Mouse (Mus musculus): ENCODE measurements around the gene Col25a1.
A peak's percentile ranks its signal among the peaks of the same experiment; 100 is the strongest.

Gene Col25a1

DNA sequence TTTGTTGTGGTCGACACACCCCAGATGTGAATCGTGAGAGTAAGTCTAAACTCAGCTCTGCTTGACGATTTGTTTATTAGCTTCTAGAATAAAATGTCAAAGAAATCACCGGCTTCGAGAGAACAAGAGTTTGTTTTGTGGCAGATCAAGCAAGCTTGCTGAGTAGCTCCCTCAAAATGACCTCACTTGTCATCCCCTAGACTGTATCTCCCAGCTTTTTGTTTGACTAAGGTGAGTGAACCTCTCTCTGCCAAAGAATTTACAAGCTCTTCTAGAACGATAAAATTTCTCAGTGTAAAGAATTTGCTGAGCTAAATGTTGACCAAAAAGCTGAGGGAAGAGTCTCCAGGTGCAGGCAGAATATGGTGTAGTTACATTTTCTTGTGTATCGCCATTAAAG lies 125.3 kb downstream of the Col25a1 start:
- no peak for DNase-seq

DNA sequence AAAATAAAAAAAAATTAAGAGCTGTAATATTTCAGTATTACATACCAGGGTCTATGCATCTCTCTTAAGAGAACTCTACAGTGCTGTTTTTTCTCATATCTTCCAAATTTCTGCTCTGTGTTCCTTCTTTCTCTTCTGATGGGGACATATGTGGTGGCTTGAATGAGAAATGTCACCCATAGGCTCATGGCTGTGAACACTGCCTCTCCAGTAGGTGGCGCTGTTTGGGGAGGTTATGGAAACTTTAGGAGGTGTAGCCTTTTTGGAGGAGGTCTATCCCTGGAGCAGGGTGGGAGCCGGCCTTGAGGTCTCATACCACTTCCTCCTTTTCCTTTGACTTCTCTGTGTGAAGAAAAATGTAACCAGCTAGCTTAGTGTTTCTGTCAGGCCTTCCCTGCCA lies 128.4 kb downstream of the Col25a1 start:
- no peak for DNase-seq

DNA sequence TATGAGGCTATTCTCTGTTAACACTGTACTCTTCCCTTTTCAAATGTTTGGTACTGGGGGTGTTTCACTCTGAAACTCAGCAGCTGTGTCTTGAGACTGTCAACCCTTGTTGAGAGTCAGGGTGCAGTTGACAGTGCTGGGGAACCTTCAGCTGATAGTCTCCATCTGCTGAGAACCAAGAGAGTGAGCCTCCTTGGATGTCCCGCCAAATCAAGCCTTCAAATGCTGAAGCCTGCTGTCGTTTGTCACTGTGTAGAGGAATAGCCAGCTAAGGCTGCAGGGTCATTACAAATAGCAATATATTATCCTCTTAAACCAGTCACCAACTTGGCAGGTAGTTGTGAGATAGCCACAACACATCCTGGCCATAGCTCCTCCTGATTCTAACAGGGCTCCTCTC lies 129.0 kb downstream of the Col25a1 start:
- DNase-seq: no peak

DNA sequence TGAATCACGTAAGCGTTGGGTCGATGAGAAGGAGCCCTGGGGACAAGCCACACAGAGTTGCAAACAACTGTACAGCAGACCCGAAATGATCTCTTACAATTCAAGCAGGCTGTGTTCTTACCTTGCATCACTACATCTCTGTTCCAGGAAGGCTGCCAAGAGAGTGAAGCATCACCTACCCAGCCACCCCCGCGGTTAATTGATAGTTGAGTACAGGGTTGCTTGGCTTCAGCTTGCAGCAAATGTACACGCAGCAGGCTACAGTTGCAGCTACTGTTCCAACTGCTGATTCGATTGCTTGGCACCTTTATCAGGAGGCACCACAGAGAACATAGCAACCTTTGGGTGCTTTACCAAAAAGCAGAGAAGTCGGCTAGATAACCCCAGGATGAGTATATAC lies 133.8 kb downstream of the Col25a1 start:
- DNase-seq: no peak

DNA sequence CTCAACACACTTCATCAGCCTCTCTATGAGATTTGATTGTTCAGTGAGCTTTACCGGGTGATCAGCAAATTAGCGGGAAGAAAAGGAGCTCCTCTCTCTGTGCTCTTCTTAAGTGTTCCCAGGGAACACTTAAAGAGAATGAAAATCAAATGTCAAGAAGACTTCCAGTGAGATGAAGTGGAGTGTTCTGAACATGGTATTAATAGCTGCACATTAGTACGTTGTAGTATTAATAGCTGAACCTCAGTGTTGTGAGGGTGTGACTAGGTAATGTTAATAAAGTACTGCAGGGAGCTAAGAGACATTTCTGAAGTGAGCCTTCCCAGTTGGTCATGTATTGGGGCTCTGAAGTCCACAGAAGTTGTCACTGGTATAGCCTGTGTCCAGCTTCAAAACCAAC lies 139.2 kb downstream of the Col25a1 start:
- no peak for DNase-seq

DNA sequence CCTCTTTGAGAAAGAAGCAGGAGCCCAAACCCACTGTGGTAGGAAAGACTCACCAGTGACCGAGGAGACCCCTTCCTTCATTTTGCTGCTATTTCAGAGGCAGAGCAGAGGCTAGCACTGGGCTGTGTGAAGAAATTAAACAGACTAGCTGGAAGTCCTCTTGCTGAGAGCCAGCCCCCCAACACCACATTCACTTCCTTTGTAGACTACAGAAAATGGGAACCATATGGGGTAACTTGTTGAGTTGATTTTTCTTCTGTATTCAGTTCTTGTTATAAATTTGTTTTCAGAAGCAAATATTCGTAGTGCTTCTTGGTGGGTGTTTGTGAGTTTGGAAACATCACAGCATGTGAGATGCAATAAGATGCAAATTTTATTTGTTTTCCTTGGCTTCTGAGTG lies 142.6 kb downstream of the Col25a1 start:
- DNase-seq: peak; percentile 64

DNA sequence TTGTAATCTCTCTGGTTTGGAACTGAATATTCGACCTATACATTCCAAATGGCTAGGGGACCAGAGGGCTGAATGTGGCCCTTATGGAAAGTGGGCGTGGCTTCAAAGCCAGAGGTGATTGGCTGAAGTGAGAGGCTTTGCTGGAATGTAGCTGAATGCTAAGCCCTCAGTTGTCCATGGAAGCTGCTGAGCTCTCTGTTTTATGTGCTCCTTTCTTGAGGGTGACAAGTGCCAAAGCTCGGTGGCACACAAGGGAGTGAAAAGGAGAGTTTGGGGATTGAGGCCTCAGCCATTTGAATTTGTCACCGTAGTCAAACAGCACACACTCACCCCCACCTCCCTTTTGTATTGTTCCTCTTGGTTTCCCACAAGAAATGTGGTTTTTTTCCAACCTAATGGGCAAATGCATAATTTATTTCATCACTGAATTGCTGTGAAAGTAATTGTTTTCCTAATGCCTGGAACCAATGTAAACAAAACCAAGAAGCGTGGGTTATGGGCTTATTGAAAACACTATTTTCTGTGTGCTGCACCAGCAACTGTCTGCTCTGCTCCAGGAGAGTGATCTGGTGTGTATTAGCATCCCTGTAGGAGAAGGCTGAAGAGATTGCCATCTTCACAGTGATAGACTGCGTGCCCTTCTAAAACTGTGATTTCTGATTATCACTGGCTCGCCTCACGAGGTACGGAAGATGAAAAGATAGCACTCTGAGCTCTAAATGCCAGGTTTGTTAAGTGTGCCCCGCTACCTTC lies 147.2 kb downstream of the Col25a1 start:
- DNase-seq: peak; percentile 77

DNA sequence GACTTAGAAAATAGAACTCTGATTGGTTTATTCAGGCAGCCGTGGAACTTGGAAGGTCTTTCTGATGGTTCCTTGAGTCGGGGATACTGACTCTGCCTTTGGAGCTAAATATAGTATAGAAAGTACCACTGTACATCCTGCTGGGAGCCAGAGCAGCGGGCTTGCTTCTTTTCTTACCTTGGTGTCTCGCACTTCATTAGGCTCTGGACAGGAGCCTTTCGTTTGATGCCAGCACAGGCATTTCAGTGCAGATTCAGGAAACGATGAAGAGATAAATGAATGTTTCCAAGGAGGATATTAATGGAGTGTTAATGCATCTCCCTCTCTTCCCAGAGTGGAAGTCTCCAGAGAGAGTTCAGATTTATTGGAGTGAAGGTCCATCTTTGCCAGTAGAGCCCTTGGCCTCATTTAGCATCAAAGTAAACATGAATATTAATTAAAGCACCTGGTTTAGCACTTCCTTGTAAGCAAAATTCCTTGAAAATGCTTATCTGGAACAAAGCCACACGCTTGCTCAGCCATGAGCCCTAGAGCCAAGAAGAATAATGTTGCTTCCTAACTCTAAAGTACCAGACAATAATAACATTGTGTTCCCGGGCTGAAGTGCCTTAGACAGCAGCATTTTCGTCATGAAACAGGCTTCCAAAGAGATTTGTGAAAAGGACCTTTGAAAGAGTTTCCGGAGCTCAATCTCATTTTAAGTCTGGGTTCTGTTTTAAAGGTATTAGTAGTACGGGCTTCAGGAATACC lies 151.9 kb downstream of the Col25a1 start:
- DNase-seq: peak; percentile 70

DNA sequence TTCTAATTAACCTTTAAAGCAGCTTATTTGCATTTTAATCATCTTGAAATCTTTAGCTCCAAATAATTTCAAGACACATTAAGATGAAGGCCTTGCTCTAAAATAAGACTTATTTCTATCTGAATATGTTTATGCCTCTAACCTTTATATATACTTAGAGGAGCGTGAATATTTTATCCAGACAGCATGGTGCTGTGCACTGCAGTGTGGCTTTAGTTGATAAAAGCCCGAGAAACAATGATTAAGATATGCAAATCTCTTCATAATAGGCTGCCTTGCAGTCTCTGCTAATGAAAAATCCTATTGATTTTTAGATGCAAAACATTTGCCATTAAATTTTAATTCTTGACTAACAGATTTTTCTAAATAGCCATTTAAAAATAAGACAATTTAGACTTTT lies 156.8 kb downstream of the Col25a1 start:
- no peak for DNase-seq

DNA sequence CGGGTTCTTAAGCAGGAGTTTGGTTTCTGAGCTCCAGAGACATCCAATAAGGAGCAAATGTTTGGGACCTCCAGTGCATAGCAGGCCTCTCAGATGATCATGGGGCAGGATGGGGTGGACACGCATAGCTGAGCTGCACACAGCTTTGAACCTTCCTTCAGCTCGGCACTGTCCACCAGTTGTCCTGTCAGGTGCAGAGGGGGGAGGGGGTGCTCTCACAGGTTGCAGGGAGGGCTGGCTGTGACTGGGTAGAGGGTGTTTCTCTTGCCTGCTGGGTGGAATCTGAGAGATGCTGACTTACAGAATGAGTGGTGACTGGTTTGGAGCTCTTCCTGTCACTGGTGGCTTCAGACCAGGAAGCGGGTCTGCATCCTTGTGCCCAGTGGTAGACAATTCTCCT lies 157.5 kb downstream of the Col25a1 start:
- DNase-seq: peak; percentile 80

DNA sequence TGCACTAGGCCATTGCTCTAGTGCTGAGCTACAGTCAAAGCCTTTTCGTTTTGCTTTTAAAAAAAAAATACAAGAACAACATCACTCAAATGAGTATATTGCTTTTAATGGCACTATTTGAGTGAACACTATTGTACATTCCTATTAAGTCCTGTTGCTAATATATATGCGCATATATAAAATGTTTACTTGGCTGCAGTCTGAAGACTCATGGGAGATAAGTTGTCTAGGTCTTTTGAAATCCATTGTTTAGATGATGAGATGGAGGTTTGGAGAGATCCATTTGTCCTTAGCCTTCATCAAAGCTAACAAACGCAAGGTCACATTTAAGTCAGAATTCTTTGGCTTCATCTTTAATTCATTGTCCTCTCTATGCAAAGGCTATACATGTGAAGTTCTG lies 157.9 kb downstream of the Col25a1 start:
- no peak for DNase-seq

DNA sequence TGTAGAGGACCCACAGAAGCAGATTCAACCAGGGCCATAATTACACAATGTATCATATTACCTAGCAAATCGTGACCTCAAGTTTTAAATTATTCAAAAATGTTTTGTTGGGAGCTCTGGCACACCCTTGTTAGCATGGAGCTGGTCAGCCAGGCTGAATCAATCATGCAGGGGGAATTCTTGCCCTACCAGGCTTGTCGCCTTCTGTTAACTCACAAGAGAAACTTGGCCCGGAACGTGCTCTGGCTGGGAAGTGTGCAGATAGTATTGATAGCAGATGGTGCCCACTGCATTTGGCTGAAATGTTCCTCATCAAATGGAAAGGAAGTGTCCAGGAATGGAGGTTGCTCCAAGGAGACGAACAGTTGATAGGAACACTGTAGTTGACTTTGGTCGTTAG lies 158.9 kb downstream of the Col25a1 start:
- peak; percentile 85 for DNase-seq

DNA sequence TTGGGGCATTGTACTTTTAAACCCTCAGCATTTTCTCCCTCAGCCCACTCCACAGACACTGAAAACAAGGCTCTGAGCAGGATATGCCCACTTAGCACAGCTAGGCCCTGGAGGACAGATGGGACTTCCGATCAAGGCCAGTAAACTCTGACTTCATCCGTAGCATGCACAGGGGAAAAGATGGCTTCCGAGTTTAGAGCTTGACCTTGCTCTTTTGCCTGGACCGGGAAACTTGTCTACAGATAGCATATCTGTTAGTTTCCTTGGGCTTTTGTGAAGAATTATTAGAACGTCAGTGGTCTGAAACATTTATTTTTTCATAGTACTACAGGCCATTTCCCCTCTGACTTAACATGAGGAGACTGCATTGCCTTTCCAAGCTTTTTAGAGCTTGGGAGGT lies 159.4 kb downstream of the Col25a1 start:
- DNase-seq: no peak

DNA sequence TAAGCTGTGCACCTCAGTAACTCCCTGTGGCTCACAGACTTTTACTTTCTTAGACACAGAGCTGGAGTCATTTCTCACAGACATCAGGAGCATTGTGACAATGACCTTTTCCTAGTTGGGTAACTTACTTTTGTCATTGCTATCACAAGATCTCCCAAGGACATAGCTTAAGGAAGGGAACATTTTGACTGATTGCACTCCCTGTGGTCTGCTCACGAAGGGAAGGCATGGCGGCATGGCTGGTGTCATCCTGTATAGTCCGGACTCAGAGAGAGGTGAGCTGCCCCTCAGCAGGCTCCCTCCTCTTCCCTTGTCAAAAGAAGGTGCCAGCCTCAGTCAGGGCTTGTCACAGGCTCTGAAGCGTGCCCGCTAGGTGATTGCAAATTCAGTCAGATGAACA lies 160.6 kb downstream of the Col25a1 start:
- peak; percentile 46 for DNase-seq

DNA sequence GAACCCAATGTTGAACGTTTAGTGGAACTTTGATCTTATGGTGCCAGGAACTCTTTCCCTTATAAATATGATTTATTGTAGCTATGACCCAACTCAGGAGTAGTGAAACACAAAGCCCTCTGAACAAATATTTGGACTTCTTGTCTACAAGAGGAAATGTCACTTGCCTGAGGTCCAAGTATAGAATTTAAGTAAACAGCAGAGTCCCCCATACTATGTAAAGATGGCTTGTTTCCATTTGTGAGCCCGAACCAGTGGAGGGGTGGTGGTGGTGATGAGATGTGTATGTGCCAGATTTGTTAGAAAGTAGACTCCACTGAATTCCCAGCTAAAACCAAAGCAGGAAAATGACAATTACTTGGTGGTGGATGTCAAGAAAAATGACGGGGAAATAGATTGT lies 169.2 kb downstream of the Col25a1 start:
- no peak for DNase-seq

DNA sequence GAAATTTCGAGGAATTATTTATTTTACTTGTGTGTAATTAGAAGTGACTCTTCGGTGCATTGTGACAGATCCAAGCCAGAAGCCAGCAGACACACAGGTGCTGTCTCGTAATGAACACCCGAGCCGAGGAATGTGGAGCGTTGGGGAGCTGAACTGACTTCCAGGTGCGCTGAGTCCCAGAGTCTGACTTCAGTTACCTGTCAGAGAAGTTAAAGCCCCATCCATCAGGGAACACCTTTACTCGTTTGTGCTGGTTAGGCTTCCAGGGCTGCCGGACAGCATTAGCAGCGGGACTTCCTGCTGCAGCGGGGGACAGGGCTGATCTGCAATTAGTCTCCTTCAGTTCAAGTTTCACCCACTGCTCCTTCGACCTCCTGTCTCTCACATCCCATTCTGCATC lies 172.3 kb downstream of the Col25a1 start:
- DNase-seq: peak; percentile 51

DNA sequence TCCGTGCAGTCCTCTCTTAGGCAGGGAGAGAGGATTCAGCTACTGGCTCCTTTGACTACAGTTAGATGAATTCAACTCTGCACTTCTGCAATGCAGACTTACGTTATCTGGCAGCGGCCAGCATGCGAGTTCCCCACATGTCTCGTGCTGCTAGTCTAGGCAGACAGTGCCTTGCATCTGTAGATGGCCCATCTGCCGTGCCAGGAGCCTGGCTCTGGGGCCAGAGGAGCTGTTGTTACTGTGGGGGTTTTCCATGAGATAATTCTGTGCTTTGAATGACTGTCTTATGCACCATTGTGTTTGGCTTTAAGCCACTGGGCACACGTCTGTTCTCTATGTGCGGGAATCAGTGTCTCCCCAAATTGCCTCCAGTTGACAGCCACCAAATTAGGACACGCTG lies 173.5 kb downstream of the Col25a1 start:
- peak; percentile 53 for DNase-seq

DNA sequence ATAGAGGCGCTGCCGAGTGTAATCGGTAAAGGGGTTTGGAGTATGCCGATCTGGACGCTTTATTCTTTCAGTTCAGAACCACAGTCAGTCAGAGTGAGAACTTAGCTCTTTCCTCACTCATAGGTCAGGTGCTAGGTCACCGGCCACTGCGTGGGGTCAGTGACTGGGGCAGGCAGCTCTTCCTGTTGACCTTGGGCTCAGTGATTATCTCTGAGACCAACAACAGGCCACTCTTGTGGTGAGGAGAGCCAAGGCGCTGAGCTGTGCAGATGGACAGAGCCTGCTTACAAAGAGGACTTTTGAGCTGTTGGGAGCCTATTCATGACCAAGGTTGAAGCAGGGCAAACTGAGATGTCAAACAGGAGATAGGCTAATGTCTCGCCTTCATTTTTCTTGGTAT lies 174.4 kb downstream of the Col25a1 start:
- DNase-seq: peak; percentile 77

DNA sequence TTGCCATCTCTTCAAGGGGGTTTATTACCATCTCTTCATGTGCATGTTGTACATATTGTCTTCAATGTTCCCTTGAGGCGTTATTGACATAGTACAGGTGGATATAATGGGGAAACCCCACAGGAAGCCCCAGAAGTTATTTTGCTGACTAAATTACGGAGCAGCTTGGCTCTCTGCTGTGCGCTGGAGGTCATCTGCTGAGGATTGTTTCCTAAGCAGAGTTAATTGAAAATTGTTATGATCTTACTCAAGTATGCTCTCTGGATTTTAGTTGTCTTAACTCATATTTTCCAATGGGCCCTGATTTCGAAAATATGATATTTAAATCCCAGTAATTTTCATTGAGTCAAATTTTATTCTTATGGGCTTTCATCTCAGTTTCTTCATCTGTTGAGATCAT lies 178.0 kb downstream of the Col25a1 start:
- DNase-seq: no peak

DNA sequence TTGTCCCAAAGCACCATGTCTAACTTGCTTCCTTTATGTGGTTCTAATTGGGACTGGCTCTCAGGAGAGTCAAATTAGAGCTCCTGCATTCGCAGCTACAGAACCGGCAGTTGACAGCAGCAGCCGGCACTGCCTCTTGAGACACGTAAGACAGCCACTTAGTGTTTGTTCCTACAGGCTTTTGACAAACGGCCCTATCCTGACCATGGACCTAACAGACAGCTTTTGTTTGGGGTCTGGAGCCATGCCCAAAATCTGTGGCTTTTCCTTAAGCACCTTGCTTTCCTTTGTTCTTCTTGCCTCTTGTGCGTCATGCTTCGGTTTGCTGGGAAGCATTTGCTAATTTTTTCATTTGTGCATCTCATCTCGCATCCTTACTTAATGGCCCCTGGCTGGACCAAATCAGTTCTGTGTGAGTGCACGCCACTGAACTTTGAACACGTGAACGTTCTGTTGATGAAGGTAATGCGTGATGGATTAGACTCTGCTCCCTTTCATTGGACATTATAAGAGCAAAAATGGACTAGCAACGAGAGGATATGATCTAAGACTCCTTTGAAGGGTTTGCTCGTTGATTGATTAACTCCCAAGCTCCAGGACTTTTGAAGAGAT lies 179.5 kb downstream of the Col25a1 start:
- DNase-seq: peak; percentile 61

DNA sequence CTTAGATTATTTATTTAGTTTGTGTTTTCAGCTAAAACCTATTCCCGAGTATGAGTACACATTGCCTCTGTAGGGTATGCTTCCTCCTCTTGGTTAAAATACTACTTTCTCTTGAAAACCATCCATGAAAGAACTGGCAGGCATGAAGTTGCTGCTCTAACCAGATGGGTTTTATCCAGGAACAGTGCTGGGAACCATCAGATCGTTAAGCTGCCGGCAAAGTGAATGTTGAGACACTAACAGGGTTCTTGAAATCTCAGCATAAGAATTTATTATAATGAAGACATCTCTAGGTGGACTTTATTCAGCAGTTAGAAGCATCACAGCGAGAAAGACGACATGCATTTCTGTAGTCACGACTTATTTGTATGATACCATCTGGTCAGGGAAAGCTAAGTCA lies 181.9 kb downstream of the Col25a1 start:
- no peak for DNase-seq

DNA sequence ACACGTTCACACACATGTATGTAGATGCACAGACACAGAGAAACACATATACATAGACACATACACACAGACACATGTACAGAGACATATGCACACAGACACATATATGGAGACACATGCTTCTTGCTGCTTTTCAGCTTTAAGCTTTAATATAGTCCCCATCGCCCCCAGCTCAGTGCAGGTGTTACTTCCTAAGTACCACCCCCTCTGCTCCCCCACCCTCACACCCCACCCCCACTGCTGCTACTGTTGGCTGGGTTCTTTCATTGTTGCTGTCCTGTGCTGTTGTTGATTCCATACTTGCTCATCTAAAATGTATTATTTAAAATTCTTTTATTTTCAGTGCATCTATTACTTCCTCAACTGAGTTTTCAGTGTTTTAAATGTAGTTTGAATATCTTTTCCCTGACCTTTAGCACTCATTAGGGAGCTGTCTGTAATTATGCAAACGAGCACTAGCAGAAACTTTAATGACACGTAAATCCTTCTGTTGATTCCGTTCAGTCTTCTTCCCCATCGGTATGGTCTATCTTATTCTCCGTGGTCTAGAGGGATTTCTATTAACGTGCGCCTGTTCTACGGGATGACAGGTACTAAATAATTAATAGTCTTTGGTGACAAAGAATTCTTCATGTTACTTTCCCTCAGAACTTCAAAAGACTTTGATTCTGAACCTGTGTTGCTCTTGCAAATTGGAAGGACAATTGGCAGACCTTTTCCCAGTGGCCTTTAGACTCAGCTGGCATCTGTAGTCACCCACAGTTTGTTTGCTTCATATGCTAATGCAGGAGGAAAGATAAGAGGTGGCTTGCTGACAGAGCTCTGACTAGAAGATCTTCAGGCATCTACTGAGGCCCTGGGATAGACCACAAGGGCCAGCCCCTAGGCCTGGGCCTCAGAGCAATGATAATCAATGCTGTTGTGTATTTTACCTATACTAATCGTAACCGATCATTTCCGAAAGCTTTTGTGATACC lies 196.0 kb downstream of the Col25a1 start:
- peak; percentile 28 for DNase-seq

DNA sequence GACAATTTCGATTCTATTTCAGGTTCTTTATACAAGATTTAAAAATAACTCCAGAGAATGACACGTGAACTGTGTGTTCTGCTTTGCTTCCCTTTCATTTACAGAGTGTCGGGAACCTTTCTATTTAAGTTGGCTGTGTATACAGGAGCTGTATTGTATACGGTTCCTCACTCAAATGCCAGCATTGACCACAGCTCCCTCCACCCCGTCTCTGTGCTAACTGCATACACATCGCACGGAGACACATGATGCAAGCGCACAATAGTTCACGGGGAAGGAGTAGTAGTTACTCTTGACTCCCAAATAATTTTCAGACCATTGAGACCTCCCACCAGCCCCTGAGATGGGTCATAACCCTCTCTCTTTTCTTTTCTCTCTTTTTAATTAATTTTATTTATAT lies 197.6 kb downstream of the Col25a1 start:
- peak; percentile 78 for DNase-seq
